Mouse (Mus musculus) ES-Bruce4 (cell line): ENCODE measurements around the gene Galns.

ENCODE experiments used
- CTCF ChIP-seq: IDR thresholded peaks from one replicate; pipeline ENCODE4 v1.8.1; 2011; ENCODE audit warnings: low read depth, low read length
- EP300 ChIP-seq: IDR thresholded peaks from 2 replicates; pipeline ENCODE4 v1.6.1; 2011; ENCODE audit warnings: low read depth, low read length; ENCODE audit not compliant: insufficient read depth

DNA sequence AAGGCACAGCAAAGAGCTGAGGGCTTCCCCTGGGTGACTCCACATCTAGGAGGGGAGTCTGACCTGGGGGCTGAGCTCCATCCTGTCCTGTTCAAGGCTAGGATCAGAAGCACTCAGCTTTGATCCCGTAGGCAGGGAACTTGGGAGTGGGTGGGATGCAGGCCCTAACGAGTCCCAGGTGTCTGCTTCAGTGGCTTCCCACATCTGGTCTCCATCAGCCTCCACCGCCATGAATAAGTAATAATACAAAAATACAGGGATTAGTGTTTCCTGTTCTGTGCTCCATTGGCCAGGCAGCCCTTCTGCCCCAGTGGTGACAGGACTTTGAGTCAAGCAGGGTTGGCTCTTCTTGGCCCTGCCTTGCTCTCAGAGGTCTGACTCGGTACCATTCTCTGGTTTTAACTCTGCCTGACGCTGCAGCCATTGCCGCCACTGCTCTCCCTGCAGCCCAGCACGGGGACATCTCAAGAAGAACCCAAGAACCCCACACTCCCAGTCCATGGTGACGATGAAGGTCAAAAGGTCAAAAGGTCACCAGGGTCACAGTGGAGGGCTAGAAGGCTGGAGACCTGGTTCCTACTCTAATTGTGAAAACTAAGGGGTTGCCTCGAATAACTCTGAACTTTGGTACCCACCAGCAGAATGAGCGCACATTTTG is 47.0 kb upstream of the Galns start:
- TF ChIP-seq EP300 (no peak), CTCF (no peak)
